Mouse (Mus musculus): ENCODE results near the gene Tceal3.
"Not testable (repeated sequence)": the region's sequence is repeated elsewhere in the genome, so short reads cannot be mapped to it uniquely, and the experiment has no call there.

Gene Tceal3

DNA sequence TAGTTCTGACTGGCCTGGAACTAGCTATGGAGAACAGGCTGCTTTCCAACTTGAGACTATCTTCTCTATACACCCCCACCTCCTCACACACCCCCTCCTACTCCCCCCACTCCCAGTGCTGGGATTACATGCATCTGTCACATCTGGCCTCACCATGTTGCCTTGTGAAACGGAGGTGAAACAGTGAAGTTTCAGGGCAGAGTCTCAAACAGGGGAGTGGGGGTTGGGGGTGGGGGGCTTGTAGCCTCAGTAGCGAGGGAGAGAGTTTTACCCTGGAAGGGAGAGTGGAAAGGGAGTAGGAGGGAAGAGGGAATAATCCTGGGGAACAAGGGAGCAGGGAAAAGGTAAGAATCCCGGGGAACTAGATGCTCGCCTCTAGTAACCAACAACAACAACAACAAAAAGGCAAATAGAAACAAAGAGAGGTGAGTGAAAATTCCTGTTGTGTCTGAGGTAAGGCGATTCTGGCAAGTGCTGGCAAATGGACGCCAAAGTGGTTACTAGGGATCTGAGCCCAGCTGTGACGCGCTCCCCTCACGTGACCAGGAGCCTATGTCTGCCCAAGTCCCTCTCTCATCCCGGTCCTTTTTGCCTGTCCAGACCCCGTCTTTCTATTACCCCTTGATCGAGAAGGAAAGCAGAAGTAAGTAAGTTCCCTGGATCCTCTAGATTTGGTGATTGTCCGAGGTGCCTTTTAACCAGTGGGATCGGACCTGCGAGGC, 117.0 kb downstream of the Tceal3 start, which contains the start of gene Tceal1:
Gene Tceal1 (plus strand): TSS at position 537 of the 722 bp plus-strand sequence.
- no peak for DNase-seq (ENCODE audit: extremely low read depth, low read depth)

DNA sequence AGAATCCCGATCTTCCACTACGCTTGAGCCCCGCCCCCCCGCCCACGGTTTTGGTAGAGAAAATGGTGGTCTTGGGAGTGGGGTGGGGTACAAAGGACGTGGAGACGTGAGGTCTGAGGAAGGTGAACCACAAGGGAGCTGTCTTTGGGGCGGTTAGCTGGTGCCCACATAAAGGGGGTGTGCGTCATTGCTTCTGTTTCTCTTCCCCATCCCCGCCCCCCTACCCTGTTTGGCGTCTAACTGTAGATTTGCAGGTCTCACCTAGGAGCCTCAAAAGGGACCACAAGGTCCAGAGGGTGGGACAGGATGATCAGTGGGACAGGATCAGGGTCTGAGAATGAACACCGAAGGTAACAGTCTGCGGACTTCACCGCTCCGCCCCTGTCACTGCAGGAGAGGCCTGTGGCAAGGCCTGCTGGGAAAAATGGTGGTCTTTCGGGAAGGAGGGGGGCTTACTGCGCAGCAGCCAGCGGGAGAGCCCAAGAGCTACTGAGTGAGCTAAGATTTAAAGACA, 117.6 kb downstream of the Tceal3 start:
- no peak for DNase-seq (ENCODE audit: extremely low read depth, low read depth)

DNA sequence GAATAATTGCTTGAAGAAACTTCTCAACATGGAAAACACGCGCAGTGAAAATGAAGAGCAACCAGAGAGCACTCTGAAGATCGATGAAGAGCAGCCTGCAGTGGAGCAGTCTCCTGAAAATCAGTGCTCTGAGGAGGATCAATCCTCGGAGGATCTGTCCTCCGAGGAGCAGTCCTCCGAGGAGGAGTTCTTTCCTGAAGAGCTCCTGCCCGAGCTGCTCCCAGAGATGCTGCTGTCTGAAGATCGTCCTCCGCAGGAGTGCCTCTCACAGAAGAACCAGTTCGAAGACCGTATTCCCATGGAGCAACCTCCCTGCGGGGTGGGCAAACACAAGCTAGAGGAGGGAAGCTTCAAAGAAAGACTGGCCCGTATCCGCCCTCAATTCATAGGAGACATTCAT, 118.1 kb downstream of the Tceal3 start:
- no peak for DNase-seq (ENCODE audit: extremely low read depth, low read depth)

GRCm38 (mm10) chrX:136714742-136715474, 124.3 kb downstream of the Tceal3 start:
- DNase-seq (ENCODE audit: extremely low read depth, low read depth): not testable (repeated sequence)

All from MEL-GATA-1-ER (cell line).